Mouse (Mus musculus): Measurements from ENCODE around the gene A630095N17Rik.

Gene A630095N17Rik

GRCm38 (mm10) chr1:75215785-75216184 lies 16.1 kb downstream of the A630095N17Rik start:
- DNase-seq (ENCODE audit: extremely low spot score, low read depth, low spot score), result no peak

GRCm38 (mm10) chr1:75214886-75215285 lies 17.0 kb downstream of the A630095N17Rik start:
- DNase-seq (ENCODE audit: extremely low spot score, low read depth, low spot score), result no peak

- DNase-seq (ENCODE audit: extremely low spot score, low read depth, low spot score), result no peak
Measured at GRCm38 (mm10) chr1:75214442-75214841, 17.5 kb downstream of the A630095N17Rik start.

- no peak for DNase-seq (ENCODE audit: extremely low spot score, low read depth, low spot score)
Measured at GRCm38 (mm10) chr1:75213096-75213495, 18.8 kb downstream of the A630095N17Rik start.

GRCm38 (mm10) chr1:75212542-75212941 lies 19.4 kb downstream of the A630095N17Rik start:
- no peak for DNase-seq (ENCODE audit: extremely low spot score, low read depth, low spot score)

- DNase-seq (ENCODE audit: extremely low spot score, low read depth, low spot score), result no peak
Measured at GRCm38 (mm10) chr1:75211141-75211708, 20.7 kb downstream of the A630095N17Rik start.

- DNase-seq (ENCODE audit: extremely low spot score, low read depth, low spot score), result peak; percentile 89
Measured at GRCm38 (mm10) chr1:75210136-75211087, 21.5 kb downstream of the A630095N17Rik start, which contains the start of the genes Glb1l and Stk16. Gene Glb1l, minus strand, starts transcription at chr1:75210813. Gene Stk16, plus strand, starts transcription at chr1:75210838.

GRCm38 (mm10) chr1:75208967-75209678 lies 22.8 kb downstream of the A630095N17Rik start:
- DNase-seq (ENCODE audit: extremely low spot score, low read depth, low spot score), result no peak

- DNase-seq (ENCODE audit: extremely low spot score, low read depth, low spot score), result no peak
Measured at GRCm38 (mm10) chr1:75201236-75201635, 30.7 kb downstream of the A630095N17Rik start.

GRCm38 (mm10) chr1:75192452-75192851 lies 39.5 kb downstream of the A630095N17Rik start:
- DNase-seq (ENCODE audit: extremely low spot score, low read depth, low spot score), result no peak

GRCm38 (mm10) chr1:75191622-75192402 lies 40.1 kb downstream of the A630095N17Rik start, which contains the start of the genes Ankzf1 and Atg9a:
Gene Ankzf1, plus strand, starts transcription at chr1:75192151.
Gene Atg9a, minus strand, starts transcription at chr1:75192196.
- DNase-seq (ENCODE audit: extremely low spot score, low read depth, low spot score), result peak; percentile 86

- no peak for DNase-seq (ENCODE audit: extremely low spot score, low read depth, low spot score)
Measured at GRCm38 (mm10) chr1:75191258-75191621, 40.7 kb downstream of the A630095N17Rik start.

GRCm38 (mm10) chr1:75190577-75190976 lies 41.3 kb downstream of the A630095N17Rik start:
- DNase-seq (ENCODE audit: extremely low spot score, low read depth, low spot score), result no peak

GRCm38 (mm10) chr1:75187914-75188483 lies 43.9 kb downstream of the A630095N17Rik start:
- no peak for DNase-seq (ENCODE audit: extremely low spot score, low read depth, low spot score)

GRCm38 (mm10) chr1:75187126-75187525 lies 44.8 kb downstream of the A630095N17Rik start:
- DNase-seq (ENCODE audit: extremely low spot score, low read depth, low spot score), result no peak

GRCm38 (mm10) chr1:75185495-75185894 lies 46.4 kb downstream of the A630095N17Rik start:
- DNase-seq (ENCODE audit: extremely low spot score, low read depth, low spot score), result no peak

- no peak for DNase-seq (ENCODE audit: extremely low spot score, low read depth, low spot score)
Measured at GRCm38 (mm10) chr1:75182160-75182559, 49.7 kb downstream of the A630095N17Rik start.

GRCm38 (mm10) chr1:75181377-75181870 lies 50.5 kb downstream of the A630095N17Rik start:
- DNase-seq (ENCODE audit: extremely low spot score, low read depth, low spot score), result no peak

- no peak for DNase-seq (ENCODE audit: extremely low spot score, low read depth, low spot score)
Measured at GRCm38 (mm10) chr1:75180741-75181140, 51.2 kb downstream of the A630095N17Rik start.

- peak; percentile 67 for DNase-seq (ENCODE audit: extremely low spot score, low read depth, low spot score)
Measured at GRCm38 (mm10) chr1:75180105-75180590, 51.8 kb downstream of the A630095N17Rik start, which contains the start of gene Abcb6. Gene Abcb6, minus strand, starts transcription at chr1:75180392.
